Mouse (Mus musculus): ENCODE measurements at regions not wholly inside any gene's neighbourhood (a gene's known extent, or its start where the extent isn't known, plus 50 kb on each side); places are given as distances from the start of the nearest gene placed in this dataset.

DNA sequence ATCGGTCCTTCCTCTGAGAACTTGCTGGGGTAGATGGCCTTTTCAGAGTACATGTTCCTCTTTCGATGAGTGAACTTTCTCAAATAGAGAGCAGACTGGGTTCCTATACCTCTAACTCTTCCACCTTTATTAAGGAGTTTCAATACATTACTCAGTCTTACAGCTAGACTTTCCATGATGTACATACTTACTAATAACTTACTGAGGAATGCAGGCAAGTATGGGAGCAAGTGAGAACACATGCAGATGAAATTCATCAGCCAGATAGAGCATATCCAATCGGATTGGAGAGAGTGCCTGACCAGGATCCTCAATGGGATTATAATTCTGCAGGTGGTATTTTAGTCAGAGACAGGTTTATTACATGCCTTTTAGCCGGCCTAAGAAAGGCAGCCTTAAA, 292.2 kb upstream of the Large1 start:
- DNase-seq (ENCODE audit: low spot score in 2 of 2), result no peak

- DNase-seq (ENCODE audit: low spot score in 2 of 2), result no peak
These were observed 273.5 kb upstream of the Large1 start for GRCm38 (mm10) chr8:73626798-73627197.

GRCm38 (mm10) chr8:73618946-73619345, 265.6 kb upstream of the Large1 start:
- DNase-seq (ENCODE audit: low spot score in 2 of 2), result peak in 1 of 2 experiments; percentile 1

DNA sequence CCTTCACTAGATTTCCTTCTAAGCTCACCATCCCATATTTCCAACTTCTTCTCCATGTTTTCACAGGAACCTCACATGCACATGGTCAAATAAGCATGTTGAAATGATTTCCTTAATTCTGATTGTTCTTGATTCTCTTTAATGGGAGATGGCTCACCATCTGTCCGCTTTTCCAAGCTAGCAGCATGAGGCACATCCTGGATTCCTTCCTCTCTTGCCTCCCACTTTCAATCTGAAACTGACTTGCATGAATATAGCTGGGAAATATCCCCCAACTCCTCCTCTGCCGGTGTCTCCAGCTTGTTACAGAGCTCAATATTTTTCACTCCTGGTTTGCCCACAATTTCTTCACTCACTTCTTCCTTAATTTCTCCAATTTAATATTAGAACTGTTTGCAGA, 261.3 kb upstream of the Large1 start:
- DNase-seq (ENCODE audit: low spot score in 2 of 2), result no peak

DNA sequence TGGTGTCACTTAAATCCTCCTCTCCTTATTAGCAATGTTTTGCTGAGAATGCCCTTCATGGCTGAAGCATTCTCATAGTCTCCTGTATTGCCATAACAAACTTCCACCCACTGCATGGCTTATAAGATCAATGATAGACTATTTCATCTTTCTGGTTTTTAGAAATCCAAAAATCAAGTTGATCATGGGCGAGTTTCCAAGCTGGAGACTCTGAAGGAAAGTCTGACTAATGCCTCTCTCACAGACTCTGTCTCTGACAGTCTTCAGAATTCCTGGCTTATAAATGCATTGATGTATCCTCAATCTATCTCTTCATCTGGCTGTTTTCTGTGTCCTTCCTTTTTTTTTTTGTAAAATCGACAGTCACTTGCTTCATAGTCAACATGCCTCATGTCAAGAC, 260.8 kb upstream of the Large1 start:
- no peak for DNase-seq (ENCODE audit: low spot score in 2 of 2)

DNA sequence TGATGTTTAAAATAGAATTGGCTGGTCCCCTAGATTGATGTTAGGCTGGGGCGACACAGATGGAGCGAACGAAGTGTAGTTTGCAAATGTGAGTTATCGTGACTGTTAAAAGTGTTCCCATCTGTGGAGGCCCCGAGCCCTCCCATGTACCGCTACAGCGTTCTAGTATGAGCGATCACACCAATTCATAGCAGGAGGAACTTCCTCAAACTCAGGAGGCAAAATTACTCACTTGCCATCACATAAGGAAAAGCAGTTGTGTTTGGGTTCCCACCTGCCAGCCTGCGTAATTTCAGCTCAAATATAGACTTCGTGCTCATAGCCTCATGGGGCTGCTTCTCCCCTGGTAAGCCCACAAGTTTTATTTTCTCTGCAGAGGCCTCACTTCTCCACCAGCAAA, 258.2 kb upstream of the Large1 start:
- no peak for DNase-seq (ENCODE audit: low spot score in 2 of 2)

GRCm38 (mm10) chr8:73570599-73570998, 217.3 kb upstream of the Large1 start:
- no peak for DNase-seq (ENCODE audit: low spot score in 2 of 2)

- DNase-seq (ENCODE audit: low spot score in 2 of 2), result no peak
These were observed 216.6 kb upstream of the Large1 start for GRCm38 (mm10) chr8:73569963-73570362.
